Mouse (Mus musculus): ENCODE measurements at regions not wholly inside any gene's neighbourhood (a gene's known extent, or its start where the extent isn't known, plus 50 kb on each side); places are given as distances from the start of the nearest gene placed in this dataset.
"Not testable (repeated sequence)": the region's sequence is repeated elsewhere in the genome, so short reads cannot be mapped to it uniquely, and the experiment has no call there.

GRCm38 (mm10) chr3:58205526-58205925 is 209.0 kb upstream of the Tsc22d2 start:
- no peak for DNase-seq (ENCODE audit: low read depth in 1 of 2, low spot score in 2 of 2)

GRCm38 (mm10) chr3:58206776-58207398 is 207.6 kb upstream of the Tsc22d2 start:
- no peak for DNase-seq (ENCODE audit: low read depth in 1 of 2, low spot score in 2 of 2)

DNA sequence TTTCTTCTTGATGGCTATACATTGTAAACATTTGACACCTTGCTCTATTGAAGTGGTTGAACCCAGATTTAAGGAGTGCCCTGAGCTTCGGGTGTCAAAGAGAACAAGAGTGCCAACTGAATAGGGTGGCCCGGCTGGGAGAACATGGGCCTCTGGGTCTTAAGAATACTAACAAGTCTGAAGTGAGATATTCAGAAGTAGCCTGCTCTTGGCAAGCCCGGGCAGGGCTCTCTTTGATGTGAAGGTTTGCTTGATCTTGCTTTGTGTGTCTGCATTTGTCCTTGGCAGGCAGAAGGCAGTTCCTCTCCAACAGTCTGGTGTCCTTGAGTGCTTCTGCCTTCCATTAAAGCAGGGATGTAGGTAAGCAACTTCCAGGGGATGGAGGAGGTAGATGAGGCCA is 203.5 kb upstream of the Tsc22d2 start:
- DNase-seq (ENCODE audit: low read depth in 1 of 2, low spot score in 2 of 2) = no peak

- DNase-seq (ENCODE audit: low read depth in 1 of 2, low spot score in 2 of 2) = no peak
Observed at GRCm38 (mm10) chr3:58224696-58225095, 189.8 kb upstream of the Tsc22d2 start.

DNA sequence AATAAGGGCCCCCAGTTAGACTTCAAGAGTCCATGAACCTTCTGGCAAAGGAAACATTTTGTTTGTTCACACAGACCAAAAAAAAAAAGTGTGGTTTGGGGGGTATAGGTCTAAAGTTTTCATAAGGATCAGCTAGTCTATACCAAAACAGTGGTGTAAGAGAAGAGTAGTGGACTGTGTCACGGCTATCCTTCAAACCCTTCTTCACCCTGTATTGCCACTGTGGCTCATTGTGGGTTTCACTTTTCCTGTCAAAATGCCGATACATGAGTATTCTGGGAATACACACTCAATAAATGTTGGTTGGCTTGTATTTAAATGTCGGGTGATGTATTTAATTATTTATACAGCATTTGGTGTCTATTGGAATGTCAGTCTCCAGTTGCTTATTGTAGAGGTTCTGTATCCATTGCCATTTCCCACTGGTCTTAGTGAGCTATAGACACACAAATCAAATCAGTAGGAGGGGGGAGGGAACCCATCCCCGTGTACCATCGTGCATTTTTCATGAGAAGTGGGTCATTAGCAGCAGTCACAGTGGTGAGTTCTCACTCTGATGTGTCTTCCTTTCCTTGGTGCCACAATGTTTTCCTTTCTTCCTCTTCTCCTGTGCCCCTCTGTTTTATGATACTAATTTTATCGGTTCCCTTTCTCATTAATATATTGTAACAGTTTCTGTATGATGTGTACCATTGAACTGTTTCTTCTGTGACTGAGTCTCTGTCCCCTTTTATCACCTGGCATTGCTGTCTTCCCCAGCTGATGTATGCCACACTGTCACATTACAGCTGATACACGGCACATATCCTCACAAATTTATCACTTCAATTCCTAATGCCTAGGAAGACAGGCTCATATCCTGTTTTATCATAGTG is 187.8 kb upstream of the Tsc22d2 start:
- no peak for DNase-seq (ENCODE audit: low read depth in 1 of 2, low spot score in 2 of 2)

DNA sequence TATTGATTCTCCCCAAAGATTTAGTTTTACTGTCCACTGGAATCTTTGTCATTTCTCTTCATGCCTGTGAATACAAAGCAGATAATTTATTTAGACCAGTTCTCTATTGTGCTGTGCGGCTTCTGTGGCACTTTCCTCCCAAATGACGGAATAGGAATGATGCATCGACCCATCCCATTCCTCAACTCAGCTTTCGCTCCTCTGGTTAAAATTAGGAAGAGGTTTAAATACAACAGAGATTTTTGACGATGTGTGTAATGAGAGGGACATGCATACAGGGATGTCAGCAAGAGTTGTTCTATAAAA is 187.2 kb upstream of the Tsc22d2 start:
- no peak for DNase-seq (ENCODE audit: low read depth in 1 of 2, low spot score in 2 of 2)

DNA sequence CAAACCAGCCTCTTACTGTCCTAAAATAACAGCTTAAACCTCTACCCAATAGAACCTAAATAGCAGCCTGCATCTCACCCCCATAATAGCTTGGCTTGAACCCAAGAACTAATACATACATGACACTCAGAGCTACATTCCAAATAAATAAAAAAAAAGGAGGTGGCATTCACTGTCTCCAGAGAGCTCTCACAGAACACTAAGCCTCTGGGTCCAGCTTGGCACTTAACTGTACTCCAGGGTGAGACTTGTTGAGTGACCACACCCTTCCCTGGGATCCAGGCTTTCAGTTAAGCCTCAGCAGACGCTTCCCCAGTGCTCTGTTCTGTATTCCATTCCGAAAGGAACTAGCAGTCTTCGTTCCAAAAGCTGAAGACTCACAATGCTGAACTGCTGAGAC is 186.3 kb upstream of the Tsc22d2 start:
- DNase-seq (ENCODE audit: low read depth in 1 of 2, low spot score in 2 of 2) = no peak

DNA sequence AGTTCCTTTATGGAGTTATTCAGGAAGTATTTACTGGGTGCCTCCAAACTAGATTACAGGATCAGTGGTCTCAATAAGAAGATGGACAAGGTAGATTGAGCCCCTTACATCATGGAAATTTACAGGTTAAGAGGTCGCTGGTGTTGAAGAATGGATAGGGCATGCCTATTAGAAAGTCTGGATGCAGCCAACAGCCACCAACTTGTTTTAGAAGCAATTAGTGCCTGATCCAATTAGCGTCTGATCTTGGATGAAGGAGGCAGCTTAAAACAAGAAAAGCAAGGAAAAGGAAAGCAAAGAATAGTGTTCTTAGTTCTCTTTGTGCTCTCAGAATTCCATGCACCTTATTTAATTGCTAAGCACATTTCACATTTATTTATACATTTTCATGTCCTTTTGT is 182.8 kb upstream of the Tsc22d2 start:
- DNase-seq (ENCODE audit: low read depth in 1 of 2, low spot score in 2 of 2) = no peak

DNA sequence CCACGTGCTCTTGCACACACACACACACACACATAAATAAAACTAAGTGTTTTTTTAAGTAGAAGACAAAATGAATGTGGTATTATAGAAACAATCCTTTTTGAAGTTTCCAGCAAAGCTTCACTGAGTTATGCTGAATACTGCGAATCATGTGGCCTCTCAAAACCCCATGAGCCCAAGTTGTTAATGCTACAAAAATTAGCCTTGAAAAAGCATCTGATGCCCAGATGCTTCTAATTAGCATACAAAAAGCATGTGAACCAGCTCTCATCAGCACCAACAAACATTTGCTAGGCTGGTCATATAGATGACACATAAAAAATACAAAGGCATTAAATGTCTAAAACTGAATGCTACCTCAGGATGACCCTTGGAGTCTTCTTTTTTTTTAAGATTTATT is 181.2 kb upstream of the Tsc22d2 start:
- DNase-seq (ENCODE audit: low read depth in 1 of 2, low spot score in 2 of 2) = no peak

DNA sequence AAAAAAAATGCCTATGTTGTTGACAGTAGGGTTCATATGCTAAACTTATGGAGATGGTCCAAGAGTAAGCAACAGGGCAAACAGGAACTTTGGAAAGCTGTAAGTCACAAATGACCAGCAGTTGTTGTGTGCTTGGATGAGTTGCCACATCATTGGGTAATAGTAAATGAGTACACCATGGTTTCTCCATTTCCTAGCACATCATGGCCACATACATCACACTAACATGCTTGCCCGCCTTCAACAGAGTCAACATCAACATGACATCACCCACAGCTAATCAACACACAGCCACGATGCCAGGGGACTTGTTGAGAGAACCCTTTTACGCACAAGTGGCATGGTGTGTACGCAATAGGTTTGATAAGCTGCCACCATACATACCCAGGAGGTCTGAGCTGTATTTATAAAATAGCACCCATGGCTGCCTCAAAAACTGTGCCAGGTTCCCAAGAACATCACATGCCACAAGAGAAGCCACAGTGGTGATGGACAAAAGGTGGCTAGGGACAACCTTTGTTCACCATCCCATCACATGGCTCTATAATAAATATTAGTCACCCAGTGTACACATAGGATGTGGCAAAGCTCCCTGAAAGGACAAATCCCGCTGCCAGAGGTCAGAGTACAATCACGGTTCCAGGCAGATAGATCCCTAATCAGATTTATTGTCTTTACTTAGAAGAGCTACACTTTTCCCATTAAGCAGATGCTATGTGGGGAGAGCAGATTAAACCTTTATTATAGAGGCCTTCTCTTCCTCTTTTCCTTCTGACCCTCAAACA is 179.5 kb upstream of the Tsc22d2 start:
- no peak for DNase-seq (ENCODE audit: low read depth in 1 of 2, low spot score in 2 of 2)

DNA sequence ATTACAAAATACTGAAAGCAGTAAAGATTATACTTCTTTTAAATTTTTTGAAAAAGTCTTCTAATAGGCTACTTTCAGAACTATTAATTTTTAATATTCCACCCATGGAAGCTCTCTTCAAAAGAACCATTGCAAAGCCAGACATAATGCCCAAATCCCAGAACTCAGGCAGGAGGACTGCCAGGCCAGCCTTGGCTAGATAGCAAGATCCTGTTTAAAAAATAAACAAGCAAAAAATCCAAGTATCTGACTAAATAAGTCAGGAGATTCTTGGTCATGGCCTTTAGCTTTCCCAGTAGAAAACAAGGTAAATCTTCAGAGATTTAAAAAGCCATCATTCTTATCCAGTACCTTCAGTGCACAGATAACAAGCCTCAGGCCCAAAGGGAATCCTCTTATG is 176.4 kb upstream of the Tsc22d2 start:
- no peak for DNase-seq (ENCODE audit: low read depth in 1 of 2, low spot score in 2 of 2)

DNA sequence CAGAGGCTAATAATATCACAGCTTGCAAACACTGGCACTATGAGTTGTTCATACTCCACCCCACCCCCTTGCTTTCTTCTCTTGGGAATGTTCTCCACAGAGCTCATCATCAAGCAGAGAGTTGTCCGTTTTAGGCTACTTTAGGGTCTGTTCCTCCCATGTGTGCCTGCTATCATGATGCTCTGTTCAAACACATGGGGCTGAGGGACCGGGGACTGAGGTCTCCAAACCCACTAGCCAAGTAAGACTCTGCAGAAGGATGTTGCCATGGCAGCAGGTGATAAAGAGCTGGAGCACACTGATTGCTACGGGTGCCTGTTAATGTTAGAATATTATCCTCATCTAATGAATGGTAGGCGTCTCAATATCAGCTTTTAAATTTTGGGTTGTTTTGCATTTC is 173.7 kb upstream of the Tsc22d2 start:
- DNase-seq (ENCODE audit: low read depth in 1 of 2, low spot score in 2 of 2) = no peak

DNA sequence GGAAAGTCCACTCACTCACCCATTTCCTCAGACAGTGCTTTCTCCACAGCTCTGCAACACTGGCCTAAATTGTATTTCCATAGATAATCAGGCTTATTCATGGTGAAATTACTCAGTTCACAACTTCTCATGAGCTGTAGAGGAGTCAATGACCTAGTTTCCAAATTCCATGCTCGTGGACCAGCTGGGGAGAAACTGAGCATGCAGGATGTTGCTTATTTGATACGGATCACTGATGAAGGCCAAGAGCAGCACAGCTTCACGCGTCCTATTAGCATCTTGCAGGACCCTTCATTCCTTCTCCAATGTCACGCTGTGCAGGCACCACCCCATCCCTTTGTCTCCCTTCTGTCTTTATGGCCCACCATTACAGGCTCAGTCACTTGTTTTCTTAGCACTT is 169.2 kb upstream of the Tsc22d2 start:
- no peak for DNase-seq (ENCODE audit: low read depth in 1 of 2, low spot score in 2 of 2)

DNA sequence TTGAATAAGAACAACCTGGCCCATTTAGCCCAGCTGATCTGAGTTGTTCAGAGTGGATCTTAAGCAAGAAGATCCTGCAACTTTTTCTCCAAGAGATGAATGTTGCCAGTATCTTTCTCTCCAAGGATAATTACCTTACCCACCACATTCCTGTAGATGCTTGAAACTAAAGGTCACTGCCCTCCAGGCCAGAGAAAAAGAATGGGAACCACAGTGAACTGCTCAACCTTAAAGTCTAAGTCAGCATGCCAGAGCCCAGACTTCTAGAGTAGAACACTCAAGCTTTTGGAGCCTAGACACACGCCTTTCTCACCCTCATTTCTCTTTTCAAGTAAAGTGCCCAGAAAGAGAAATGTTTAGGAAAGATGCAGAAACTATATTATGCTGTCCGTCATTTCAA is 166.5 kb upstream of the Tsc22d2 start:
- DNase-seq (ENCODE audit: low read depth in 1 of 2, low spot score in 2 of 2) = no peak

DNA sequence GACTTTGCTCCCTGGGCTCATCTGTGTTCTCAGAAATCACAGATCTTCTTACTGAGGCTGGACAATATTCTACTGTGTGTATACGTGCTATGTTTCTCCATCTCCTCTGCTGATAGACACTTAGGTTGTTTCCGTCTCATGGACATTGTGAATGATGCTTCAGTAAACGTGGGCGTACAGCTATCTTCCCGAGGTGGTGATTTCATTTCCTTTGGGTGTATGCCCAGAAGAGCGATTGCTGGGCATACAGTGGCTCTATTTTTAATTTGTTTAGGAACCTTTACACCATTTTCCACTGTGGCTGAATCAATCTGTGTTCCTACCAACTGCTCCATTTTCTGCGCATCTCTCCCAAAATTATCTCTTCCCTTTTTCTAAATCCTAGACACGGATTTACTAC is 160.6 kb upstream of the Tsc22d2 start:
- no peak for DNase-seq (ENCODE audit: low read depth in 1 of 2, low spot score in 2 of 2)

GRCm38 (mm10) chr3:58267606-58268325 is 146.7 kb upstream of the Tsc22d2 start:
- DNase-seq (ENCODE audit: low read depth in 1 of 2, low spot score in 2 of 2) = no peak

DNA sequence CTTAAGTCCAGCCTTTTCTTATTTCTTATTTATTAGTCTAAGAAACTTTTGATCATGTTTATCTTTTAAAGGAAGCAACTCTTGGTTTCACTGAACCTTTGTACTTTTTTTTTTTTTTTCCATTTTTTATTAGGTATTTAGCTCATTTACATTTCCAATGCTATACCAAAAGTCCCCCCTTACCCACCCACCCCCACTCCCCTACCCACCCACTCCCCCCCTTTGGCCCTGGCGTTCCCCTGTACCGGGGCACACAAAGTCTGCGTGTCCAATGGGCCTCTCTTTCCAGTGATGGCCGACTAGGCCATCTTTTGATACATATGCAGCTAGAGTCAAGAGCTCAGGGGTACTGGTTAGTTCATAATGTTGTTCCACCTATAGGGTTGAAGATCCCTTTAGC is 143.1 kb upstream of the Tsc22d2 start:
- not testable (repeated sequence) for DNase-seq (ENCODE audit: low read depth in 1 of 2, low spot score in 2 of 2)

DNA sequence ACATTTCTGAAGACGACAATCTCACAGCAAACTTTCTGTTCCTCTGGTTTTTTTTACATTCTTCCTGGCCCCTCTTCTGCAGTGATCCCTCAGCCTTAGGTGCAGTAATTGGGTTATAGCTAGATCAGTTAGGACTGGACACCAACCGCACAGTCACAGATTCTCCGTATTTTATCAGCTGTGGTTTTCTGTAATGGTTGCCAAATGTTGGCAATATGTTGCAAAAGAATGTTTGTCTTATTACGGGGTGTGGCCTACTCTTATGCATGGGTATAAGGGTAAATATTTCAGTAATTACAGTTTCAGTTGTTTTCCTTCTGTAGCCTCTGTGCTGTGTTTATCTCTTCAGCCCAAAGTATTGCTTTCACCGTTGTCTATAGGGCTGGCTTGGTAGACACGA is 133.2 kb upstream of the Tsc22d2 start:
- no peak for DNase-seq (ENCODE audit: low read depth in 1 of 2, low spot score in 2 of 2)

- DNase-seq (ENCODE audit: low read depth in 1 of 2, low spot score in 2 of 2) = not testable (repeated sequence)
Observed at GRCm38 (mm10) chr3:58284371-58284770, 130.1 kb upstream of the Tsc22d2 start.

DNA sequence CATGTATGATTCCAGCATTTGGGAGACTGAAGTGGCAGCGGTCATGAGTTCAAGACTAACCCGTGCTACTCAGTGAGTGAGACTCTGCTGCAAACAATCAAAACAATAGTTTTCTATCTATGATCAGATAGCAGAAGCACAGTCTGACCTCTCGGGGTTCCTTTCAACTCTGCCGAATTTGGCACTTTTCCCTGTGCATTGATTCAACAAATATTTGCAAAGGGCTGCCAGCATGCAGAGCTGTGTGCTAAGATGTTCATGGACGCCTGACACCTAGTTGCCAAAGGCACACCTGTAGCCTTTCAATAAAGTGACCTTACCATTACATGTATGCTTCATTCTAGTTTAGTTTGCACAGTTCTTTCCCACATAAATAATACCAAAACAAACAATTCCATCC is 118.7 kb upstream of the Tsc22d2 start:
- DNase-seq (ENCODE audit: low read depth in 1 of 2, low spot score in 2 of 2) = no peak

- no peak for DNase-seq (ENCODE audit: low read depth in 1 of 2, low spot score in 2 of 2)
Observed at GRCm38 (mm10) chr3:58300213-58300612, 114.3 kb upstream of the Tsc22d2 start.
